Comparison of ENCODE assay signal across 8 mouse cellular contexts in genomic region chr1:177321655-177322306, GRCm38 (mm10).
DNase-seq lines count a peak whose midpoint lies in the region; ATAC-seq lines count a peak whose summit lies in the region.

No protein-coding gene starts in this region.

- peaks cover 15% of the 10 kb centered on the region for H3K27me3 ChIP-seq in limb, embryonic 12.5 days
- 0 out of 2 replicates have a peak, but pooled peaks cover 5% of the 10 kb centered on the region for H3K27me3 ChIP-seq in intestine, embryonic 16.5 days (replicated peaks; ENCODE audit: control insufficient read depth, insufficient read depth, low read length)

- intact Hi-C loops in left cerebral cortex, postnatal 36 days (cut with DNase I): no loop called here
- intact Hi-C loops in left cerebral cortex, postnatal 10 days (cut with DNase I): no loop called here
- intact Hi-C loops in heart, postnatal 10 days (cut with DNase I): no loop called here

- 0 out of 2 replicates have a peak, but pooled peaks have one; percentile 23 for ATAC-seq in limb, embryonic 12.5 days (ENCODE audit: insufficient number of reproducible peaks, insufficient read depth, low FRiP score, low TSS enrichment, low read depth)
- ATAC-seq in intestine, embryonic 16.5 days: no peak

- no peak overlapping the region for H3K4me3 ChIP-seq in limb, embryonic 12.5 days (replicated peaks)
- H3K4me3 ChIP-seq in intestine, embryonic 16.5 days (ENCODE audit: low read length): no peak overlapping the region

- WGBS in limb, embryonic 12.5 days: 41% methylated on average over 5 of the region's 5 CpGs
- WGBS in intestine, embryonic 16.5 days: 54% methylated on average over 5 of the region's 5 CpGs

- no peaks in the 10 kb centered on the region for H3K9me3 ChIP-seq in limb, embryonic 12.5 days
- no peaks in the 10 kb centered on the region for H3K9me3 ChIP-seq in intestine, embryonic 16.5 days (ENCODE audit: control insufficient read depth, low read length)

- DNase-seq in left cerebral cortex, postnatal 36 days (ENCODE audit: low spot score in 2 of 2): peak; percentile 24 to 48
- DNase-seq in left cerebral cortex, postnatal 10 days (ENCODE audit: extremely low spot score in 1 of 2, low spot score in 2 of 2): no peak
- peak; percentile 41 for DNase-seq in R1 (ENCODE audit: low read depth, low spot score)
- peak; percentile 15 for DNase-seq in embryo, embryonic 9.5 days (ENCODE audit: extremely low spot score)
- no peak for DNase-seq in layer of hippocampus, postnatal 14 days (ENCODE audit: low spot score in 2 of 2)
- no peak for DNase-seq in heart, postnatal 10 days

- peak overlapping the region; percentile 91 for H3K4me2 ChIP-seq in limb, embryonic 12.5 days
- no peak overlapping the region for H3K4me2 ChIP-seq in intestine, embryonic 16.5 days (ENCODE audit: low read depth, low read length)

- H3K27ac ChIP-seq in limb, embryonic 12.5 days: no peak overlapping the region
- H3K27ac ChIP-seq in intestine, embryonic 16.5 days (ENCODE audit: low read length): no peak overlapping the region

- H3K36me3 ChIP-seq in limb, embryonic 12.5 days: no peaks in the 10 kb centered on the region
- no peaks in the 10 kb centered on the region for H3K36me3 ChIP-seq in intestine, embryonic 16.5 days (ENCODE audit: control insufficient read depth, insufficient read depth, low read length)

- no peaks in the 10 kb centered on the region; the same call in 1 of the 2 replicates for H3K4me1 ChIP-seq in limb, embryonic 12.5 days (replicated peaks)
- H3K4me1 ChIP-seq in intestine, embryonic 16.5 days (ENCODE audit: control insufficient read depth, insufficient read depth, low read length): peaks cover 4% of the 10 kb centered on the region

- H3K9ac ChIP-seq in limb, embryonic 12.5 days (replicated peaks): no peak overlapping the region
- no peak overlapping the region for H3K9ac ChIP-seq in intestine, embryonic 16.5 days (ENCODE audit: low read depth, low read length)

Comparison
In these comparisons a context has a peak if more than half of its experiments do, and no peak if none do; other contexts are left out.
1. DNase-seq: peak in left cerebral cortex, postnatal 36 days (2 of 2), R1 (single experiment) and embryo, embryonic 9.5 days (single experiment); none in left cerebral cortex, postnatal 10 days (0 of 2), layer of hippocampus, postnatal 14 days (0 of 2) and heart, postnatal 10 days (0 of 2).